Mouse (Mus musculus) heart, postnatal 10 days (tissue): ENCODE measurements at regions not wholly inside any gene's neighbourhood (a gene's known extent, or its start where the extent isn't known, plus 50 kb on each side); places are given as distances from the start of the nearest gene placed in this dataset.
A peak's percentile ranks its signal among the peaks of the same experiment; 100 is the strongest.

Experiments
- DNase-seq, 2 experiments: peaks; one replicate each; pipeline ENCODE4 v3.0.0; 2021
- intact Hi-C: fragments of 180-260 bp; cut with DNase I; formaldehyde crosslinking; loops from one replicate; pipeline ENCODE4 v1.15.1; 2025

GRCm38 (mm10) chr9:92661938-92662337 is 119.9 kb downstream of the Plod2 start:
- intact Hi-C loops = no loop called here
- no peak for DNase-seq

DNA sequence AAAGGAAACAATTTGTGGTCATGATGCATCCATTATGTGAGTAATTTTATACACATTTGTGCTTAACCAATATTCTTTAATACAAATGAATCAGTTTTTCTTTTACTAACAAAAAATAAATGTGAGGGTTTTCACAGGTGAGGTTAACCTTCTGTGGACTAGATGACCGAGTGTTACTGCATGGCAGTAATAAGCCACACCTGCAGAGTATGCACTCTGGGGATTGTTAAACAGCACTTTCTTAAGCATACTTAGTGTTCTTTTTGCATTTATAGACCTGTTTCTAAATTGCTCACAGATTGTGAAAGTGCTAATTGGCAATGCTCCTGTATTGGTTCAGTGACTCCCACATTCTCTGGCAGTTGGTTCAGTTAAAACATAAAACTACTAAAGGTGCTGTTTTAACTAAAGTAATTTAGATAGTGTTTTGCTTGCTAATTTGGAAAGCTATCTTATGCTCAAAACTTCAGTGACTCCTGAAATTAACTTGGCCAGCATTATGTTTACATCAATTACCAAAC is 125.4 kb downstream of the Plod2 start:
- intact Hi-C loops = no loop called here
- no peak for DNase-seq

DNA sequence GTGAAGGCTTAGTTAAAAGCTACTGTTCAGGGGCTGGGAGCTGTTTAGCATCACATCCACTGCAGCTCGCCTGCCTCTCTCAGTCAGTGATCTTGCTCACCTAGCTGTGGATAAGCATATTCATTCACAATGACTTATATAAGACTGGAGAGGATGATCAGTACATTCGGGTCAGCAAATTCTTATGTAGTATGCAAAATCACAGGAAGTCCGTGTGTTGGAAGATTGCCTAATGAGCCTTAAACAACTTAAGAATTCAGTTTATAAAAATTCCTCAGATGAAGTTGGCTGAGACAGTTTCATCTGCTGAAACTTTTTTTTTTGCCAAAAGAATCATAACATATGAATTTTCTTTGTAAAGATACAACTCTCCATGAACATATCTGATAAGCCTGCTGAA is 129.9 kb downstream of the Plod2 start:
- intact Hi-C loops = no loop called here

GRCm38 (mm10) chr9:92694361-92695016 is 152.5 kb downstream of the Plod2 start:
- DNase-seq = peak; percentile 22 to 32

More for the DNA sequence above, 129.9 kb downstream of the Plod2 start:
- no peak for DNase-seq

GRCm38 (mm10) chr9:92697971-92698370 is 155.9 kb downstream of the Plod2 start:
- DNase-seq = no peak
- intact Hi-C loops = no loop called here

More at GRCm38 (mm10) chr9:92694361-92695016, 152.5 kb downstream of the Plod2 start:
- intact Hi-C loops = no loop called here

- intact Hi-C loops = no loop called here
- no peak for DNase-seq
Measured at GRCm38 (mm10) chr9:92704752-92705151, 162.7 kb downstream of the Plod2 start.

DNA sequence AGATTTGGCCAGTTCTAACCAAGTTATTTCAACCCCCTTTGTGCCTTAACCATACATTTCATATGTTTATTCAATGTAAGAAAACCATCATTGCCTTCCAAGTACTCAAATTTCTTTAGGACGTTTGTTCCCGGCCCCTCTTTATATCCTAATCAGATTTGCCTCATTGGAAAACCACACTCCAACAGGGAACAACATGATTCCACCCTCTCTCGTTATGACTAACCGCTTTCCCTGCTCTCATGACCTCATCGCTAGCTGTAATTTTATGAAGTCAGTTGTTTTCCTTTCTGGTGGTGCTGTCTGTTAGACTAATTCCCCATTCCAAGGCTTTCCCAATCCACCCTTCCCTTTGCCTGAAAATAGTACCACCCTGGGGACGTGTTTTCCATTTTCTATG is 165.0 kb downstream of the Plod2 start:
- intact Hi-C loops = no loop called here
- DNase-seq = no peak

DNA sequence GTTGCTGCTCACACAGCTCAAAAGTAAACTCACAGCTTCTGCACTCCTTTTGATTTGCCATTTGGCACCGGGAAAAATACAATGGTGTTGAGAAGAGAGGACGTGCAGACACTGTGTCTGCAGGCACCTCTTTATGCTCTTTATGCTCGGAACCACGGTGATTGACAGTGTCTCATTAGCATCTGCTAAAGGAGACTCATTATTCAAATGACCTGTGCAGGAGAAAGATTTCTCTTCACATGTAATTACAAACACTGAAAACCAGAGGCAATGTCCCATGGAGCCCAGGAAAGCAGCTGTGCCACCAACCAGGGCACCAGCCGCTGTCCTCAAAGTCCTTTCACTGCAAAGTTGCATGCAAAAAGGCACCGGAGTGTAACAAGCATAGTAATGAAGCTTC is 175.2 kb downstream of the Plod2 start:
- DNase-seq = no peak
- intact Hi-C loops = no loop called here

DNA sequence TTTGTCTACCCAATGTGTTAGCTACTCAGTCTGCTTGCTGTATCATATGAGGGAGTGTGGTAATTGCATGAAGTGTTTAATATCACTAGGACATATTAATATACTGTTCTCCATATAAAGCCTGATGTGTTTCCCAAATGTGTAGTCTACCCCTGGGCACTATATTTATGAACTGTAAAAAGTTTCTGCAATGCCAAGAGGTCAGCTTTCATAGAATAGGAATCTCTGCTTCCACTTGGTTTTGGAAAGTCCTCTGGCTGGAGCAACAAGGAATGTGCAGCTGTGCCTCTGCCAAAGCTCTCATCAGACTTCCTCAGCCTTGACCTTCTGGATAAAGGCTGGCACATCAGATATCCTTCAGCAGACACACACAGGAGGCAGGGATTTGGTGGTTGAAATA is 176.3 kb downstream of the Plod2 start:
- intact Hi-C loops = no loop called here
- no peak for DNase-seq

DNA sequence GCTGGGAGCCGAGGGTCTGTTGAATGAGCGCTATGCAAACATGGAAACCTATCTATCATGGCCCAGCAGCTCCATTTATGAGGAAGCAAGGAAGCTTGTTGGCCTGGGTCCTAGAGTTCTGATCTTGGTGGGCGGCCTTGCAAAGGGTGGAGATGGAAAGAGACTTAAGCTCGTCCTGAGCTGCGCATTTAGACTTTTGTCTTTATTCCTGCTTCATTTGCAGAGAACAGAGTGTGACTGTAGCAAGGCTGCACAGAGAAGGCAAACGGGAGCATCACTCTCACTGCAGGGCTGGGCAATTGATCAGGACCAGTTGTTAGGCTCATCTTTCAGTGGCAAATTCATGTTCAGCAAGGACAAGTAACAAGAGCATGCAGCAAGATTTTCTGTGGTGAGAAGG is 177.2 kb downstream of the Plod2 start:
- intact Hi-C loops = no loop called here
- DNase-seq = no peak

GRCm38 (mm10) chr9:92728864-92729263 is 186.8 kb downstream of the Plod2 start:
- no peak for DNase-seq
- intact Hi-C loops = no loop called here

DNA sequence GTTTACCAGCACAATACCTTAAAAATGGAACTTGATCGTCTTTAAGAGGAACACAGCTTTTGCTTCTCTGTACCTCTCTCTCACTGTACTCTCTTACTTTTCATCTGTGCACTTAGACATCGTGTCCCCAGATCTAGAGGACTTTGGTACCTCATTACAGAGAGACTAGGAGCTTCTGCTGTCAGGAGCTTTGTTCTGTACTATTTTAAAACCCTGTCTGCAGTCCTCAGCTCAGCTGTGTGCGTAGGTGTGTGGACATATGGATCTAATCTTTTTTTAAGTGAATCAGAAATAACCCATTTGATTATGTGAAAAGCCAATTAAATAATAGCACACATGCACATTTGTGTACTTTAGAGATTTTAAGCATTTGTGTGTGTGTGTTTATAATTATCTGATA is 189.4 kb downstream of the Plod2 start:
- DNase-seq = no peak
- intact Hi-C loops = no loop called here

- DNase-seq = no peak
- intact Hi-C loops = no loop called here
Measured at GRCm38 (mm10) chr9:92767532-92767931, 225.5 kb downstream of the Plod2 start.

DNA sequence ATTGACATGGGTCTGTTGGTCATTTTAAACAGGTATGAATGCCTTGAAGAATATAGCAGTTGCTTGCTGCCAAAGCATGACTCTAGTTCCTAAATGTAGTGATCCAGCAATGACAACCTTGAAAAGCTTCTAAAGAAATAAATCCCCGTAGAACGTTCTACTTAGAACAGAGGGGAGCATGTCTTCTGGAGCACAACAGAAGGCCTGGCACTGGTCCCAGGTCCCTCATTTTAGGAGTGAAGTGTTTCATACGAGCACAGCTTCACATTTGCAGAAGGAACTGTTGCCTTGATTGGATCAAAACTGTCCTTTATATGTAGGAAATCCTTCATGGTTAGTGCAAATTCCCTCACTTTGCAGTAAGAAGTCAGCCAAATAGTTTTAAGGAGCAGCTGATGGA is 226.4 kb downstream of the Plod2 start:
- intact Hi-C loops = no loop called here
- DNase-seq = no peak

DNA sequence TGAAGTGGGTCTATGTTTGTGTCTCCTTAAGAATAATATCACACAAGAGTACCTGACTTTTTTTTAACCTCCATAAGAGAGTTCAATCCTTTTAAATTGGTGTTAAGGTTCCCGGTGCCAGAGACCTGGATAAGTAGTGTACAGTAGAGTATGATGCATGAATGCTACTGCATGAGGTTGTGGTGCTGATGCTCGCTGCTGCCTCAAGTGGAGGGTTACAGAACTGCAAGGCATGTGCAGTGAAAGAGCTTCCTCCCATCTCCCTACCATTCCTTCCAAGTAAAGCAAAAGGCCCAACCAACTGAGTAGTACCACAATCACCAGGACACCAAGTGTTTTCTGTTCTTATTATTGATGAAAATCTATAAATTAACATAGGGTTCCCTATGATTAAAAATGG is 227.5 kb downstream of the Plod2 start:
- intact Hi-C loops = no loop called here
- DNase-seq = peak in 1 of 2 experiments; percentile 27

DNA sequence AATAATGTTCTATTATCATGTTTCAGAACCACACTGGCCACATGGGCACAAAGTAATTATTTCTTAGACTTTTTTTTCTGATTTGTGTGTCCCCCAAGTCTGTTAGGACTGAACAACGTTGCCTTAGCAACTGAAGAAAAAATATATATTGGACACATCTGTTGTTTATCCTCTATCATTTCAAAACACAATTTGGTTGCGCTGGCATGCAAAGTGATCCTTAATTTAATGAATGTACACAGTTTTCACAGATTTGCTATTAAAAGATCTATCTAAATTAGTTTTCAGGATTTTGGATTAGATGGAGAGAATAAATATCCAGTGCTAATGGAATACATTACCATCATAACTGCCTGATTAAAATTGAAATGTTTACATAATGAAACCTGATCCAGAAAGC is 229.0 kb downstream of the Plod2 start:
- intact Hi-C loops = no loop called here
- no peak for DNase-seq

DNA sequence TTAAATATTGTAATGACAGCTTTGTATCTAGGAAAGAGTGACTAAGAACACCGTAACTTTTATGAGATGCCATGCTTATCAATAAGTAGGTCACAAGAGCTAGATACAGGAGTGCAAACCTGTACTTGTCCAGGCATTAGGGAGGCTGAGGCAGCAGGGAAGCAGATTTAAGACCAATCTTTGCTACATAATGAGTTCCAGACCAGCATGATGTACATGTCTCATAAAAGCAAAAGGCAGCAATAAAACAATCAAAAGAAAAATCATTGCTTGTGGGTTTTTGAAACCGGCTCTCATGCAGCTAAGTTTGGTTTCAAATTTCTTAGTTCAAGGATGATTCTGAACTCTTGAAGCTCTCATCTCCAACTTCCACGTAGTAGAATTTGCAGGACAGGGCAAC is 229.7 kb downstream of the Plod2 start:
- intact Hi-C loops = no loop called here
- no peak for DNase-seq

- peak in 1 of 2 experiments; percentile 8 for DNase-seq
Measured at GRCm38 (mm10) chr9:92782922-92783454, 241.0 kb downstream of the Plod2 start.

GRCm38 (mm10) chr9:92799695-92800094 is 257.7 kb downstream of the Plod2 start:
- DNase-seq = no peak
- intact Hi-C loops = no loop called here

More at GRCm38 (mm10) chr9:92782922-92783454, 241.0 kb downstream of the Plod2 start:
- intact Hi-C loops = no loop called here

DNA sequence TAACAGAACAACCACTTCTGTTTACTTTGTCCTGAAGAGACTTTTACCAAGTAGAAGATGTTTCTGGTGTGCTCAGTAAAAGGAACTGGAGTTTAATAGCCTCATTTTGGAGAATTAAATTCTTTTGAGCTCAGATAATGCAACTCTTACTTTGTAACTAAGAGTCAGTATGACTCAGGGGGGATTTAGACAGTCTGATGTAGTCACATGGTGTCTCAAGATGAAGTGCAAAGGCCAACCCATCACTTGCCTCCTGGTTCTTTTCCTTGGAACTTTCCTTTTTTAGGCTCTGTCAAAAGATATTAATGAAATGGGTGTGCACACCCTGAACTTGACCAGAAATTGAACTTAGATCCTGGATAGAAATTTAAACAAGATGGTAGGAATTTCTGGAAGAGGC is 267.4 kb downstream of the Plod2 start:
- intact Hi-C loops = no loop called here
- no peak for DNase-seq

DNA sequence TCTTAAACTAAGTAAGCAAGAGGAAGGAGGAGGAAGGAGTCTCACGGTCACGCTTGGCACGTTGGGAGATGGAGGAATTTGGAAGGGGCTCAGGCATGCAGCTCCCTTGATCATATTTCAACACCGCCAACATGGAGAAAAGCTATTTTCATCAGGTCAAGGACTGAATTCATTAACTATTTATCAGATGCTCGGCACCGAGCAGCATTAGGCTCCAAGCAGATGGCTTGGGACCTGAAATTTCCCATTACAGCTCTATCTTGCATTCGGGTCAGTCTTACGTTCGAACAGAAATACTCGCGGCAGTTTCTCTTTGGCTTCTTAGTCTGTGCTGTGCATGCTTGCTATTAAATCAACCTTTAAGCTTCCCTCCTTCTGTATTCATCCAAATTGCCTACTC is 278.7 kb downstream of the Plod2 start:
- DNase-seq = no peak
- intact Hi-C loops = no loop called here

DNA sequence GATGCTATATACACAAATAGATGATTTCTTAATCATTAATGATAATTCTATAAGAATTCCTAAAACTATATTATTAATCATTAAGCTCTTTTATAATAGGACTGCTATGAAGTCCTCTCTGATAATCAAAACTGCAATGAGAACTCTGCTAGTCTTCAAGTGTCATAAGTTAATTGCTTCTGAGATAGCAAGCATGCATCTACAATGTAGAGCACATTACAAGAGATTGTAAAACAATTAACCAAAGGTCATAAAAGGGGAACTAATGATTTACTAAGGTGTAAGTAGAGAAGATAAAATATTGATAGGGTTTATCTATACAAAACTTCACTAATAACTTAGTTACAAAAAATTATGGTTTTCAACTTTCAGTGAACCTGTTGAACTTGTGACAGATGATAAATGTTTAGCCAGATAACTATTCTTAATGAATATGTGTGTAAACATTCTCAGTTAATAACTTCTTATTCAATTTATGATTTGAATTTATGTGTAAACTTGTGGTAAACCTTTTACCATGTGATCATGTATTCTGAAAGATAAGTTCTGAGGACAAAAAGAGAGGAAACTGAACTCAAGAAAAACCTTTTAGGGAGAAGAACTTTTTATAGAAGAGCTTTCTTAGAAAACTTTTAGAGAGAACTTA is 284.8 kb downstream of the Plod2 start:
- intact Hi-C loops = no loop called here
- no peak for DNase-seq
